Mouse (Mus musculus) adrenal gland, postnatal 14 days (tissue): Measurements from ENCODE around the gene Cacnb4. TPM values are rescaled to one million over a fixed set of nuclear protein-coding genes. Genes with fewer than 3 reads are reported as not detected.

Experiments used
- DNase-seq: peaks from one replicate; pipeline ENCODE4 v3.0.0; 2021; ENCODE audit warnings: mixed read lengths
- total RNA-seq: library from RNA; stranded (reverse); gene quantifications from 2 replicates; pipeline ENCODE4 v1.2.3, GENCODE M21; 2021

Cacnb4 gene
- total RNA-seq, 1 experiment from 2014 or later = 1.9 TPM

DNA sequence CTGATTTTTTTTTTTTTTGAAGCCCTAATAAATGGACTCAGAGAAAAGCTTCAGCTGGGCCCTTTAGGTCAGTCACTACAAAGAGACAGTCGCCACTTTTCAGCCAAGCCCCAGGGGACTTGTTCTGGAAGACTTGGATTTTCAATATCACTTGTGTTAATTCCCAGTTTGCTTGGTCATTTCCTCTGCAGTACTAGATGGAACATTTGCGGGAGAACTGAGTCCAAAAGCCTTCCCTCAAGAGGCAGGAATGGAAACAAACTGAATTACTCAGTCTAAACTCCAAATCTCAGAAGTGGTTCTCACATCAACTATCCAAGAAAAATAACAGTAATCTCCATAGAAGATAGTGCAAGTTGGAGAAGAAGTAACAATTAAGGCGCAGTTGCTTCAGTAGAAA lies 109.2 kb downstream of the Cacnb4 start:
- no peak for DNase-seq

DNA sequence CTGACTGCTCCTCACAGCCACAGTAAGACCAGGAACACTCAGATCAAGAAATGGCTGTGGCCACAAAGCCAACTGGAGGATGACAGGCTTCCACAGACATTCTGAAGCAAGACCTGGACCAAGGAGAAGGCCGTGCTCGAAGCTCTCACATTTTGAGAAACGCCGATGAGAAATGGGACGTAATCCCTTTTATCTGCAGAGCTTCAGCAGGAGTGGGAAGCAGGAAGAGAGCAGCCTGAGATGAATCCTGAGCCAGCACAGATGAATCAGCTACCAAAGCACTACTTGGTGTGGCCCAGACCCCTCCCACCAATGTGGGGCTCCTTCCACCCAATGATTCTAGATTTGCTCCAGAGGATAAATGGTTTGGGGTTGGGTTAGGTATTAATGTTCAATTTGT lies 113.4 kb downstream of the Cacnb4 start:
- no peak for DNase-seq

DNA sequence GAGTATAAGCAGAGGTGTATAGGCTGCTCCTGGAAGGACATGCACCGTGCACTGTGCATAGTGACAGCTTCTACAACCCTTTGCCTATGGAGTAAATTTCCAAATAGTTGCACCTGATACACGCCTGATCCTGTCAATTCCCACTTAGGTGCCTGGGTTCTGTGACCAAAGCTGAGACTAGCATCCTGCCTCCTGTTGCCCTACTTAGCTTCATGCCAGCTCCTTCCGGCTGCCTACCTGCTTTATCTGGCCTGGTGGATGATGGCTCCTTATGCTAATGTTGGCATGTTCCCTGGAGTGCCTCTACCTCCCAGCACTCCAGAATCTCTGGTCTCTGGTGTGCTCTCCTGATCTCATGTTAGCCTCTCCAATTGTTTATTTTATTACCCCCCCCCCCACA lies 114.3 kb downstream of the Cacnb4 start:
- no peak for DNase-seq

DNA sequence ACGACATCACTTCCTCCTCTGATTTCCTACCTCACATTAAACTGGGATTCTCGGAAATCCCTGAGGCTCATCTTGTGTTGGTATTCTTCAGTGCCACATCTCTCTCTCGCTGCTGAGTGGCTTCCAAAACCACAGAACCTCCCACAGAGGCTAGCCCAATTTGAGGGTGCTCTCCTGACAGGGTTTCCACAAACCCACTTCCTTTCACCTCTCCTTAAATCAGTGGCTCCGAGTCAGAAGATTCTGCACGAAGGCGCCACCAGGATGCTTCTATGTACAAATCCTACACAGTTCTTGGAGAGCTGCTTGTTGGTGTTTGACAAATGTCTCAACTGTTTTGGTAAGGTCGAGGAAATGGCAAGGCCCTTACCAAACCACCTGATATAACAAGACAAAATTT lies 115.5 kb downstream of the Cacnb4 start:
- DNase-seq = no peak

DNA sequence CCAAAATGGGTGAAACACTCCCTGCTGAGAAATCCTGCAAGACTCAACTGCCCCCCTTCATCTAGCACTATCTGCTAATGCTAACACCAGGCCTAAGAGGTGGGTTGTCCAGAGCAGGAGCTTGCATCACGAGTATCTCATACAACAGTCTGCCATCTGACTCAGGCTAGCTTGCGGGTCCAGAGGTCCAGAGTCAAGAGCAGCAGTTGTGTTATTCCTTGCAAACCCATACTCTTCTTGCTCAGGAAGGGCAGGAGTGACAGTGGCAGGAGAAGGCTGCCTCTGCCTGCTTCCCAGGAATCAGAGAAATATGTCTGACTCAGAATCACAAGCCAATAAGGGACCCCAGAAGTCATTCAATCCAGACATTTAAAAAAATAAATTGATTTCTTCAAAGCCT lies 116.4 kb downstream of the Cacnb4 start:
- no peak for DNase-seq

DNA sequence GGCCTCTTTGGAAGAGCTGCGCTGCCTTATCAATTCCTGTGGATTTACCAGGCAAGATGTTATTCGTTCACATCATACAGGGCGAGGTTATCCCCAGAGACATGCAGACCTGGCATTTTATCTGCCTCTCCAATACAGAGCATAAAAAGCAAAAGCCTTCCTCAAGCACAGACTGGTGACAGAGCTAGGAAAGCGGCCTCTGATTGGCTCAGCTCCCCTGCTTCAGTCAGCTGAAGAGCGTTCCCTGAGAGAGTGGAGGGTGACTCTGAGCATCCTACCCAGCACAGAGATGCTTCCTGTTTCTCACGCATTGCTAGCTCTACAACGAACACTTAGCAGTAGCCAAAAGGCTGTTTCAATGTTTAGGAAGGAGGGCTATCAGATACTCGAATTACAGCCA lies 118.2 kb downstream of the Cacnb4 start:
- DNase-seq = no peak

DNA sequence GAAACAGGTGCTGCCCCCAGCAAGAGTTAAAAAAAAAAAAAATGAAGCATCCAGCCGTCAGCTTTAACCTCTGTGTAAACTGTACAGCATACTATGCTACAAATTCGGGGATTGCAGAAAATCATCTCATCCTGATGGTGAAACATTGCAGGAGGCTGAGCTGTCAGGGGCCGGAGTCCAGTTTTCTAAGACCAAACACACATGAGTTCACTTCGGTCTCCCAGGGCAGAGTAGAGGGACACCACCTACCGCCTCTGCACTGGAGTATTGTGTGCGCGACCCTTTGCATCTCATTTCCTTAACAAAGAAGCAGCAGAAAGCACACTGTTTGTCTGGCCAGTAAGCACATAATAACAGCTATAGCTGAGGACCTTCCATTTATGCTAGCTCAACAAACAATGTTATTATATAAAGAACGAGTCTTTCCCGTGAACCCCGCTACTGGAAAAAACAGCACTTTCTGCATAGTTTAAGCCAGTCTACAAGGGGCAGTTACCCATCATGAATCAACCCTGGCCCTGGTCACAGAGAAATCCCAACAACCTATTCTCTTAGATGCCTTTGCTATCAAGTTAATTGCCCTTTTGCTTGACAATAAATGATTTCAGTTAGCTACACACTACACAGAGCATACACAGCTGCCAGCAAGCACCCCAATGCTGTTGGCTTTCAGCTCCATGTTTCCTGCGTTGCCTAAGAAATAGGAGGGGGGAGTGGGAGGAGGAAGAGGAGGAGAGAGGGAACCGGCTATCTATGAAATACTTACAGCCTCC lies 118.9 kb downstream of the Cacnb4 start:
- no peak for DNase-seq

DNA sequence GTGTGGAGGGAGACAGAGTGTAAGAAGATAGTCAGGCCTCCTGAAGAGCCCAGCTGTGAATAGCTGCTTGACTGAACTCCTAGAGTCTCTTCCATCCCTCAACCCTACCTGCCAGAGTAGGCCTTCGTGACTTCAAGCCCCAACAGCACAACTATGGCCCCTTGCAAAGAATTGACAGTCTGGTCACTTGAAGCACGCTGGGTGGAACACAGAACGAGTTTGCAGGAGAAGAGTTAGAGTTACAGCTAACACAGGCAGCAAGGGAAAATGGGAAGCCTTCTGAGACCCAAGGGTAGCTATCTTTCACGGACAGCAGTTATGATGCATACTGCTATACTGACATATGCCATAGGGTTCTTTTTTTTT lies 119.7 kb downstream of the Cacnb4 start:
- DNase-seq = no peak

DNA sequence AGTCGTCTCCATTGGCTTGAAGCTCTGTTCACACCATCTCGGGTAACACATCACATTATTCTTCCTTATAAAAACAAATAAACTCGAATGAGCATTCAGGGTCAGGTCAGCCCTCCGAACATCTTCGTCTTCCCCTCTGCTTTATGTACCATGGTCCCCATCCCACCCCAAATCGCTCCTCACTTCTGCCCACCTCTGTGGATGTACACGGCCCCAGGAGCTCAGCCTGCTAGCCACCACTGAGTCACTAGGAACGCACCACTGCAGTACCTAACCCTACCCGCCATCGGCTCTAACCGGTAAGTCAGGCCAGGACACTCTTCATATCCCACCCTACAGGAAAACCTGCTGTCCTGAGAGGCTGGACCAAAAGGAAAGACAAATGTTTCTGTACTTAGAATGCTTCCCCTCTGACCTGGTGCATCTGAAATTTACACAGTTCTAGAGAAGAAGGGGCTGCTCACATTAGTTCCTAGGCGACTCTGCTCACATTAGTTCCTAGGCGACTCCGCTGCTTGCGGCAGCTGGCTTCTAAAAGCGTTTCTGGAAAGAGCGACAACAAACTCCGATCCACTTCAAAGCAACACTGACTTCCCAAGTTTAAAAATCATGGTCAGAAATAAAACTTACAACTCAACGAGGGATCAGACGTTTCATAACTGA lies 120.2 kb downstream of the Cacnb4 start:
- DNase-seq = no peak

DNA sequence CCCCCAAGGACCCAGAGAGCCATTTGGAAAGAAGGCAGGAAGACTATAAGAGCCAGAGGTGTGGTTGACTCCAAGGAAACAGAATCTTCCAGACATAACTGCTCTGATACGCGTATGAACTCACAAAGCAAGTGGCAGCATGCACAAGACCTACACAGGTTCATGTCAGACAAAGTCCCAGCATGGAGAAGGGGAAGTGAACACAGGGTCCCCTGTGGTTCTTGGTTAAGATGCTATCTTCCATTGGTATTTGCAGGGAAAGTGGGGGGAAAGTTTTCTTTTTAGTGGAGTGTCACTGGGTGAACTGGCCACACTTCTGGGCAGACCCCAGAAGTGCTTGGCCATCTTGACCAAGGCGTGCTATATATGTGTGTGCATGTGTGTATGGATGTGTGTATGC lies 128.2 kb downstream of the Cacnb4 start:
- DNase-seq = no peak

DNA sequence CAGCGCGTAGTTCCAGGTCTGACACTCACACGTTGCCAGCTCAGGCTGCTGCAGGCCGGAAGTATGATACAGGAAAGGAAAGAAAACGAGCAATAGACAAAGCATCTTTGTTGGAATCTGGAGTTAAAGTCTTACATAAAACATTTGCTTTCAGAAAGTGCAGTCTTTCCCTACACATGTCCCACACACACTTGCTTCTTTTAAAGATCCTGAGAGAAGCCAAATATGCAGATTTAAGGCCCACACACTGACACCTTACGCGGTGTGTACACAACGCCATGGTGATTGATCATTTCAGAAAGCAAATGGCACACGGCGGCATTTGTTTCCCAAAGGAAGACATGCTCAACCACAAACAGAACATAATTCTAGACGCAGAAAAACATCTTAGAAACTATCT lies 129.3 kb downstream of the Cacnb4 start:
- DNase-seq = no peak

DNA sequence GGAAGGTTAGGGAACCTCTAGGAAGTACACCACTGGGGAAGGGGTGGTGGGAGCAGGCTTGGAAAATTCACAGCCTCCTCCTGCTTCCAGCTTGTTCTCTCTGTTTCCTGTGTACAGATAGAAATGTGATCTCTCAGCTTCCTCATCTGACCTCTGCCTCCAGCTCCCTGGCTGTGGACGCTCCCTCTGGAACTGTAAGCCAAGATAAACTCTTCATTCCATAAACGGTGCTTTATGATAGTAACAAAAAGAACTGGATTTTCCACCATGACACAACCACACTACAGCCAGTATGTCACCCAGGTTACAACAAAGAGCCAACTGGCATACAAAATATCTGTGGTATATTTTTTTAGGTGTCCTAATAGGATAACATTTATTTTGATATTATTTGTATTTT lies 132.1 kb downstream of the Cacnb4 start:
- DNase-seq = no peak

DNA sequence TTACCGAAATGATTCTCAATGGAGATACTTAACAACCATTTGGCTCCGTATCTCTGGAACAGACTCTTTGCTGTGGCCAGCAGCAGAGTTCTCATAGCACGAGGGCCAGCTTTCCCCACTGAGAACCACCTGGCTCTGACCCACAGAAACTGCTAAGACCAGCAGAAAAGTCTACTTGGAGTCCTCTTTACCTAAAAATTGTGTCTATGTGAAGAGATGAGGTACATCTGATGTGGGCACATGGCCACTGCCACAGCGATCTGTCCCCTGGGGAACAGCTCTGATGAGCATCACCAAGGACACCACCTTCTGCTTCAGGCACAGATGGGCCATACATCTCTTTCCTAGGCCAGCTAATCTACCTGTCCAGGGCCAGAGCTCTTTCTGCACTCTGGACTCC lies 135.6 kb downstream of the Cacnb4 start:
- DNase-seq = no peak

DNA sequence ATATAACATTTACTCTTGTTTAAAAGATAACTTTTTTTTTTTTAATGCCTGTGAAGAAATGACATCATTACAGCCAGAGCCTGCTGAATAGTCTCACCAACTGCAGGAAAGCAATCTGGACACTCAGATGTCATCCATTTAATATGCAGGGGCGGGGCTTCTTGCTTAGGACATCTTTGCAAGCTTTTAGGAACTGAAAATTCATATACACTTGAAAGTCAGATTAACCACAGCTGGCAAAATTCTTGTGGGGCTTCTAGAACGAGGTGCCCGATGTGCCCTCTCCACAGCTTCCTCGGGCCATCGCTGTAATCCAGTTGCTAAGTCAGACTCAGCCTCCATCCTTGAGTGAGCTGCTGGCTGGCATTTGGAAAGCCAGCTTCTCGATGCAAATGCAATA lies 137.3 kb downstream of the Cacnb4 start:
- DNase-seq = no peak

DNA sequence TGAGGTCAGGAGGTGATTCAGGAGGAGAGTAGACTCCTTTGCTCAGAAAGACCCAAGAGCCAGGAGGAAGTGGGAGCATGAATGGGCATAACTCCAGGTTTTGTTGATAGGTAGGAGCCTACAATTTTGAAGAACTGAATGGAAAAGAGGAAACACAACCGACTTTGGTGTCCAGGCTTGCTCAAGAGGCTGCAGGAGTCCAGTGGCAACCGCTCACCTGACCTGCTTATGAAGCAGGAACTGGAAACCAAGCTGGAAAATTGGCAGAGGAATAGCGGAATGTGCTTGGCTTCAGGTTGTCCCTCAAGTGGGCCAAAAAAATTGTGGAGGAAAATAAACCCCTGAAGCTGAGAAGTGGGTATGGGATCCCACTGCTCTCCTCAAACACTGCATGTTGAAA lies 139.0 kb downstream of the Cacnb4 start:
- no peak for DNase-seq

DNA sequence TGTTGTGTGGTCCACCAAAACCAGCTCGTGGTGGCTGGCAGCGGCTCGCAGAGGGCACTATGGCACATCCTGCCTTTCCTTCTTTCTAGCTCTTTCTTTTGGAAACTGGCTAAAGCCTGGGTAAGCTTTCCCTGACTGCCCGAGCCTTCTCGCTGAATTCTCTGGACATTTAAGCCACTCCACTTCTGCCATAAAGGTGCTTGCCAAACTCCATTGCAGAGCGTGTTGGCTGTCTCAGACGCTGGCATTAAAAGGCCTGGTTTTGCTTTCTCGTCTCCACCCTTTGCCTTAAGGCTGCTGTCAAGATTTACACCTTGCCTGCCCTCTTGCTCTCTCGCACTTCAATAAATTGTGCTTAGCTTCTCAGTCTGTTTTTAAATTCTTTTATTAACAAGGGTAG lies 139.5 kb downstream of the Cacnb4 start:
- DNase-seq = no peak

DNA sequence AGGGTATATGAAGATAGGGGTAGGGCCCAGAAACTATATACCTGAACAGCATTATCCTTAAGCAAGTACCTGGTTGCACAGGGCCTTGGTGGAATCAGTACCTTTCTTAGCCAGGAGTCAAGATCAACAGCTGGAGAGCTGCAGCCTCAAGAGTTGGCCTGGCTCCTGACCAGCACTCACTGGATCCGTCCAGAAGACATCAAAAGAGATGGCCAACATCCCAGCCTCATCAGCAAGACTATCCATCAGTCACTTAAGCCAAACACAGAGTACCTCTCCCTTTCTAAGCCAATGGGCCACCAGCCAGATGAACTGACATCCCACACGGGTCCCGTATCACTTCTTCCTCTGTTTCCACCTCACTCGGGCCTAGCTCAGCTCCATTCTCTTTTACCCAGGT lies 140.1 kb downstream of the Cacnb4 start:
- no peak for DNase-seq

DNA sequence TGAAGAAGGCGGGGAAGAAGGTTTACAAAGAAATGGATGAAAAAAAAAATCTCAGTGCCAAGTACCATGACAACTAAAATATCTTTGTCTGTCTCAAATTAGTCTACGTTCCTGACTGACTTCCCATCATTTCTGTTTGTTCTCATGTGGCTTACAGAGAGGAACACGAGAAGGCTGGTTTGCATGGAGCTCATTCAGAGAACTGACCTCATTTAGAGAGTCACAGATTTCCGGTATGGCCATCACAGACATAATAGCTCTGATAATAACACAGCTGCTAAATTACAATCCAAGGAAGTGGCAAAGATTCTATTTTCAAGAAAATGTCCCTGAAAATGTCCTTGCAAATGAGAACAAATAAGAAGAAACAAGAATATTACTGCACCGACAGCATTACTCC lies 142.9 kb downstream of the Cacnb4 start:
- no peak for DNase-seq

DNA sequence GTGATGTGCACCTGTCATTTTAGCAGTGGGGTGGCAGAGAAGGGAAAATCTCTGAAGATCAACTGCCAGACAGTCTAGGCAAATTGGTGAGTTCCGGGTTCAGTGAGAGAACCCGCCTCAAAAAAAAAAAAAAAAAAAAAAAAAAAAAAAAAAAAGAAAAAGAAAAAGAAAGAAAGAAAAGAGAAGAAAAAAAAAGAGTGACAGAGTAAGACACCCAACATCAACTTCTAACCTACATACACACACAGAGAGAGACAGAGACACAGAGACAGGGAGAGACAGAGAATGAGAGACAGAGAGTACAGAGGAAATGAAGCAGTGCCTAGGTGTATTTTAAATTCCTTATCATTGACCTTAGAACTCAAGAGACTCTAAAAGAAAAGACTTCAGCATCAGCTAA lies 146.1 kb downstream of the Cacnb4 start:
- no peak for DNase-seq

DNA sequence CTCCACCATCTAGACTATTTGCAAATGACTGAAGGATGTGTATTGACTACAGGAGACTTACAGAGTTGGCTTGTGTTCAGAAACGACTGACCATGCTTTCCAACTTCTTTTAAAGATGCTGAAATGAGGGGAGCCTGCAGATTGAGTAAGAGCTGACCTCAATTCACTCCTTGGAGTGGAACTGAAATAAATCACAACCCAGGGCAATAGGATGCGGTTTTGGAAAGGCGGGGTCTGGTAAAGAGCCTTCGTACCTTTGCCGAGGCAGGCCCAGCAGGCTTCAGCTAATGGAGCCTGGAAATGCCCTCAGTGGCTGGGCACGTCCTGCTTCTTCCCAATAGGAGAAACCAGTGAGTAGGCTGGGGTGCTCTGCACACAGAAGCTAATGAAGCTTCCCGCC lies 147.4 kb downstream of the Cacnb4 start:
- DNase-seq = no peak

DNA sequence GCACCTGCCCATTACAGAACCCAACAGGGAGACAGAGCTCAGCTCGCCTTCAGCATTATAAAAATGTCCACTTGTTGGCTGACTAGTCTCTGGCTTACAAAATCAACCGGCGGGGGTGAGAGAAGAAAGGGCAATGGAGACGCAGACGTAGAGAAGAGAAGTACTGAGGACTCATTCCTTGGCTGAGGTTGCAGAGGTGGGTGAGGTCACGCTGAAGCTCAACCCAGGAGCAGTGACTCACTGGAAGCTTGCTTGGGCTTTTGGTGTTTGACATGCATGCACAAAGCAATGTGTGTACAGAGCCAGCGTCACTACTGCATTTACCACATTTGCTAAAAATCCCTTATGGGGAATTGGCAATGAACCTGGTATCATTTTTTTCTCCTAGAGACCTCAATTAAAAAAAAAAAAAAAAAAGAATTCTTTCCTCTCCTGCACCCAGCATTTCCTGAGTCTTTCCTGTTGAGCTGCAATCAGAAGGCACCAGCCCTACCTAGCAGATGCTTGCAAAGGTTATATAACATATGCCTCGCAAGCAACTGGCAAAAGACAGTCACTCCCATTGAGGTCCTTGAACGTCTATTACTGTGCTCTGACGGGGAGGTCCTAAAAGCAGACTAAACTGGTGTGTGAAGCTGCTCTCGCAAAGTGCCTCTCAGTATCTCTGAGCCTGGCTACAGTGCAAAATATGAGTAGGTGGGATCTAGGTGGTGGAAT lies 150.6 kb downstream of the Cacnb4 start:
- DNase-seq = peak; percentile 24

DNA sequence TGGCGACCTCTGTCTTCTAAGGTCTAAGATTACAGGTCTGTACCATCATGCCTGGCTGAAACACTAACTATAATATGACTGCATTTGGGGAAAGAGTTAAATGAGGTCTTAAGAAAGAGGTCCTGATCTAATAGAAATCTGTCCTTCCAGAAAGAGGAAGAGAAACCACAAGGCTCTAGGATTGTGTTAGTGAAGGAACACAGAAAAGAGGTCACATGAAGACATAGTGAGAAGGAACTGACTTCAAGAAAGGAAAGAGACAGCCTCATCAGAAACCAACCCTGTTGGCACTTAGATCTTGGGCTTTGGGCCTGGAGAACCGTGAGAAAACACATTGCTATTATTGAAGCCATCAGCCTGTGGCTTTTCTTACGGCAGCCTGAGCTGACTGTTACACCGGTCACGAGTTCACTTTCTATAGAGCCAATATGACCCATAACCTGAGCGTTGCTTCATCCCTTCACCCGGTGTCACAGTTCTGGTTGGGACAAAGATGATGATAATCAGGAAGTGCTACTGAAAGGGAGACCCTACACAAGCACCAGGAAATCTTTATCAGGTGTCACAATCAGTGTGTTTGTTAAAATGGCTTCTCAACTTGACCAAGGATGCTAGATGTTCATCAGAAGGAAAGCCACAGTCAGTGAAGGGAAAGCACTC lies 153.4 kb downstream of the Cacnb4 start:
- DNase-seq = no peak

DNA sequence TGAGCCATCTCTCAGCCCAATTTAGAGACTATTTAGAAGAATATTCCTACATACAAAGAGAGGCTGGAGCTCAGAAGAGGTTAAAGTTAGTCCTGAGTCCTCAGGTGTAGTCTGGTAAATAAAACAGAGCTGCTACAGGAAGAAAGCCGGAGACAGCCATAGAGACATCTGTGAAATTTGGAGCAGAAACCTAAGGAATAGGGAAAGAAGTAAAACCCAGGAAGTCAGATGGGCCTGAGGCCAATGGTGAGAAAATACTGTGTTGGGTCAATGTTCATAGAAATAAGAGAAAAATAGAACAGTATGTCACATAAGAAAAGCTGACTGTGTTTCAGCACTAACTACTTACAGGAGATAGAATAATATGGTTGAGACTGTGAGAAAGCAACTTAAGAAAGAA lies 155.6 kb downstream of the Cacnb4 start:
- no peak for DNase-seq
